Mouse (Mus musculus) midbrain, embryonic 16.5 days (tissue): ENCODE results near the gene Gpr146. TPM values are rescaled to one million over a fixed set of nuclear protein-coding genes. Genes with fewer than 3 reads are reported as not detected.
"Not testable (repeated sequence)": the region's sequence is repeated elsewhere in the genome, so short reads cannot be mapped to it uniquely, and the experiment has no call there.

Experiments used
- ATAC-seq: fragments of 200-750 bp; cut with Nextera tagmentation; 2 replicates; pipeline ENCODE4 v1.8.0; 2017; ENCODE audit warnings: moderate TSS enrichment
- H3K27ac ChIP-seq: fragments of 300-500 bp; sonication (generic); 2 replicates; pipeline ENCODE4 v1.5.1; 2014; ENCODE audit warnings: mild to moderate bottlenecking, low read length, mixed read lengths
- H3K27me3 ChIP-seq: fragments of 300-500 bp; sonication (generic); 2 replicates; pipeline ENCODE4 v1.6.1; 2014; ENCODE audit warnings: low read depth, low read length, mixed read lengths; ENCODE audit not compliant: control insufficient read depth, insufficient read depth
- H3K36me3 ChIP-seq: fragments of 300-500 bp; sonication (generic); 2 replicates; pipeline ENCODE4 v1.6.1; 2014; ENCODE audit warnings: mild to moderate bottlenecking, low read length, moderate library complexity, mixed read lengths; ENCODE audit not compliant: control insufficient read depth, insufficient read depth
- H3K4me1 ChIP-seq: fragments of 300-500 bp; sonication (generic); 2 replicates; pipeline ENCODE4 v1.6.1; 2014; ENCODE audit warnings: mild to moderate bottlenecking, low read length, mixed read lengths; ENCODE audit not compliant: control insufficient read depth, insufficient read depth
- H3K4me2 ChIP-seq: fragments of 300-500 bp; sonication (generic); 2 replicates; pipeline ENCODE4 v1.6.1; 2014; ENCODE audit warnings: mild to moderate bottlenecking, low read length, mixed read lengths
- H3K4me3 ChIP-seq: fragments of 300-500 bp; sonication (generic); 2 replicates; pipeline ENCODE4 v1.5.1; 2014; ENCODE audit warnings: low read depth, mild to moderate bottlenecking, low read length, moderate library complexity, mixed read lengths
- H3K9ac ChIP-seq: fragments of 300-500 bp; sonication (generic); 2 replicates; pipeline ENCODE4 v1.6.1; 2014; ENCODE audit warnings: low read depth, low read length, mixed read lengths
- H3K9me3 ChIP-seq: fragments of 300-500 bp; sonication (generic); replicated peaks from 2 replicates; pipeline ENCODE4 v1.6.1; 2014; ENCODE audit warnings: mild to moderate bottlenecking, low read length, mixed read lengths; ENCODE audit not compliant: control insufficient read depth, poor library complexity, severe bottlenecking
- WGBS: fragments of 180-500 bp; shearing (Covaris S2); extraction: QIAGEN DNeasy Blood & Tissue Kit; methylation state at CpG from one replicate; pipeline ENCODE4 v1.1.7; 2014; 5-methylcytosine and 5-hydroxymethylcytosine counted together
- polyA plus RNA-seq: library from polyadenylated mRNA; unstranded; fragments of >200 nt; fragmentation: Nextera tagmentation; extraction: Ambion mirVana; gene quantifications from 2 replicates; pipeline ENCODE4 v1.2.1, GENCODE M21; 2015

Gpr146 gene
- polyA plus RNA-seq, 1 experiment from 2014 or later = 2.9 TPM

- ATAC-seq = no peak
- Histone ChIP-seq H3K4me2 (no peak overlapping the region), H3K27ac (no peak overlapping the region), H3K36me3 (no peaks in the 10 kb centered on the region), H3K9me3 (no peaks in the 10 kb centered on the region), H3K4me3 (no peak overlapping the region), H3K9ac (0 out of 2 replicates have a peak overlapping the region, but pooled peaks have one; percentile 10), H3K27me3 (no peaks in the 10 kb centered on the region), H3K4me1 (peaks cover 13% of the 10 kb centered on the region; the same call in 1 of the 2 replicates)
- WGBS = 70% methylated on average over 10 of the region's 10 CpGs
Observed at GRCm38 (mm10) chr5:139384531-139384930, 7.0 kb downstream of the Gpr146 start.

- Histone ChIP-seq H3K4me3 (no peak overlapping the region), H3K27me3 (no peaks in the 10 kb centered on the region), H3K9me3 (no peaks in the 10 kb centered on the region), H3K4me2 (no peak overlapping the region), H3K27ac (no peak overlapping the region), H3K9ac (no peak overlapping the region), H3K4me1 (peaks cover 9% of the 10 kb centered on the region; the same call in 1 of the 2 replicates), H3K36me3 (no peaks in the 10 kb centered on the region)
- WGBS = 96% methylated on average over 5 of the region's 5 CpGs
- no peak for ATAC-seq
Observed at GRCm38 (mm10) chr5:139386047-139386446, 8.6 kb downstream of the Gpr146 start.

GRCm38 (mm10) chr5:139387329-139388194 lies 10.1 kb downstream of the Gpr146 start:
- 0 out of 2 replicates have a peak, but pooled peaks have one; percentile 19 for ATAC-seq
- no peak overlapping the region for H3K4me2 ChIP-seq
- H3K27ac ChIP-seq = peak overlapping the region; percentile 18; the same call in 1 of the 2 replicates
- no peak overlapping the region for H3K9ac ChIP-seq
- no peaks in the 10 kb centered on the region for H3K36me3 ChIP-seq
- no peaks in the 10 kb centered on the region for H3K9me3 ChIP-seq
- peaks cover 4% of the 10 kb centered on the region; the same call in 1 of the 2 replicates for H3K4me1 ChIP-seq
- no peak overlapping the region for H3K4me3 ChIP-seq
- H3K27me3 ChIP-seq = no peaks in the 10 kb centered on the region
- WGBS = 84% methylated on average over 10 of the region's 10 CpGs

- no peak overlapping the region for H3K9ac ChIP-seq
- H3K4me3 ChIP-seq = no peak overlapping the region
- H3K4me2 ChIP-seq = no peak overlapping the region
- H3K36me3 ChIP-seq = no peaks in the 10 kb centered on the region
- ATAC-seq = no peak
- no peaks in the 10 kb centered on the region for H3K27me3 ChIP-seq
- H3K27ac ChIP-seq = peak overlapping the region; percentile 58; the same call in 1 of the 2 replicates
- no peaks in the 10 kb centered on the region for H3K9me3 ChIP-seq
- H3K4me1 ChIP-seq = peaks cover 4% of the 10 kb centered on the region; the same call in 1 of the 2 replicates
- 76% methylated on average over 4 of the region's 4 CpGs for WGBS
Observed at GRCm38 (mm10) chr5:139388195-139388570, 10.7 kb downstream of the Gpr146 start.

- Histone ChIP-seq H3K36me3 (no peaks in the 10 kb centered on the region), H3K9me3 (no peaks in the 10 kb centered on the region), H3K4me1 (peaks cover 4% of the 10 kb centered on the region; the same call in 1 of the 2 replicates), H3K4me3 (no peak overlapping the region), H3K4me2 (no peak overlapping the region), H3K9ac (no peak overlapping the region), H3K27ac (peak overlapping the region; percentile 59), H3K27me3 (no peaks in the 10 kb centered on the region)
- ATAC-seq = 0 out of 2 replicates have a peak, but pooled peaks have one; percentile 27
- 75% methylated on average over 17 of the region's 17 CpGs for WGBS
Observed at GRCm38 (mm10) chr5:139388694-139389675, 11.5 kb downstream of the Gpr146 start.

- WGBS = 55% methylated on average over 6 of the region's 6 CpGs
- Histone ChIP-seq H3K4me3 (no peak overlapping the region), H3K4me2 (no peak overlapping the region), H3K4me1 (peaks cover 4% of the 10 kb centered on the region; the same call in 1 of the 2 replicates), H3K36me3 (no peaks in the 10 kb centered on the region), H3K9me3 (no peaks in the 10 kb centered on the region), H3K27me3 (no peaks in the 10 kb centered on the region), H3K27ac (peak overlapping the region; percentile 59), H3K9ac (no peak overlapping the region)
- ATAC-seq = peak; percentile 43
Observed at GRCm38 (mm10) chr5:139389676-139390061, 12.2 kb downstream of the Gpr146 start.

GRCm38 (mm10) chr5:139390324-139391119 lies 13.0 kb downstream of the Gpr146 start:
- not testable (repeated sequence) for H3K4me3 ChIP-seq, H3K27ac ChIP-seq, H3K27me3 ChIP-seq, H3K9ac ChIP-seq, ATAC-seq, H3K4me2 ChIP-seq, H3K9me3 ChIP-seq, H3K4me1 ChIP-seq, H3K36me3 ChIP-seq
- WGBS = 84% methylated on average over 5 of the region's 5 CpGs

- no peak for ATAC-seq
- H3K9me3 ChIP-seq = no peaks in the 10 kb centered on the region
- no peak overlapping the region for H3K4me2 ChIP-seq
- no peaks in the 10 kb centered on the region for H3K36me3 ChIP-seq
- 76% methylated on average over 11 of the region's 11 CpGs for WGBS
- peaks cover 4% of the 10 kb centered on the region; the same call in 1 of the 2 replicates for H3K4me1 ChIP-seq
- H3K27ac ChIP-seq = peak overlapping the region; percentile 8; the same call in 1 of the 2 replicates
- H3K9ac ChIP-seq = 0 out of 2 replicates have a peak overlapping the region, but pooled peaks have one; percentile 15
- no peak overlapping the region for H3K4me3 ChIP-seq
- no peaks in the 10 kb centered on the region for H3K27me3 ChIP-seq
Observed at GRCm38 (mm10) chr5:139391309-139391990, 14.0 kb downstream of the Gpr146 start.
